ENCODE assay signal across 26 mouse cellular contexts in the genomic region with DNA sequence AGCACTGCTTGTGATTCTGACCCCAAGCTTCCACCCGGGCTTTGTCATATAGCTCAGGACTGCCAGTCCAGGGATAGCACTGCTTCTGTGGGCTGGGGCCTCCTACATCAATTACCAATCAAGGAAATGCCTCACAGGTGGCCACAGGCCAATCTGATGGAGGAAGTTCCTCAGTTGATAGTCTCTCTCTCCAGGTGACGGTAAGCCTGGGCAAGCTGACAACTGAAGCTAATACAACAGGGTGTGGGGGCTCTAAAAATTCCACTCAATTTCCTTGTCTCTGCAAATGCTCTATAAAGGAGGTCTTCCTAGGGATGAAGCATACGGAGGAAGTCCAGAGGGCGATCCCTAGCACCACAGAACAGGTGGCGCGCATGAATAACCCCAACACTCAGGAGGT. TPM values are rescaled to one million over a fixed set of nuclear protein-coding genes. Genes with fewer than 3 reads are reported as not detected.
A peak's percentile ranks its signal among the peaks of the same experiment; 100 is the strongest.
DNase-seq lines count a peak whose midpoint lies in the region; ATAC-seq and TF ChIP-seq lines count a peak whose summit lies in the region.
"Had no signal": no experiment of that assay in that cellular context is flagged by ENCODE, and none has a peak within 500 bp of the region (broad histone marks: within the 10 kb centered on the region; RNA-seq: fewer than 3 reads in every experiment).

No protein-coding gene starts in this region.

- H3K27me3 ChIP-seq in midbrain, embryonic 11.5 days (ENCODE audit: control insufficient read depth, insufficient read depth, low read length): no peaks in the 10 kb centered on the region
- no peaks in the 10 kb centered on the region; the same call in 1 of the 2 replicates for H3K27me3 ChIP-seq in midbrain, embryonic 14.5 days (ENCODE audit: control insufficient read depth, insufficient read depth, low read length)
- H3K27me3 ChIP-seq in intestine, embryonic 16.5 days (replicated peaks; ENCODE audit: control insufficient read depth, insufficient read depth, low read length): no peaks in the 10 kb centered on the region
- H3K27me3 ChIP-seq in forebrain, embryonic 16.5 days (replicated peaks; ENCODE audit: control insufficient read depth, insufficient read depth, low read length): no peaks in the 10 kb centered on the region
- H3K27me3 ChIP-seq: embryonic facial prominence, embryonic 12.5 days; forebrain, embryonic 15.5 days had no signal

- no peak for ATAC-seq in midbrain, embryonic 11.5 days (ENCODE audit: low FRiP score)
- ATAC-seq in midbrain, embryonic 14.5 days (ENCODE audit: low FRiP score, low TSS enrichment): no peak
- peak; percentile 10 for ATAC-seq in intestine, embryonic 16.5 days
- ATAC-seq in forebrain, embryonic 16.5 days: no peak
- ATAC-seq: CD4-positive, CD25-positive, alpha-beta regulatory T cell, adult 4 months; forebrain, embryonic 13.5 days; forebrain, embryonic 15.5 days had no signal

- no peak overlapping the region for H3K27ac ChIP-seq in midbrain, embryonic 11.5 days (ENCODE audit: low read depth, low read length)
- H3K27ac ChIP-seq in midbrain, embryonic 14.5 days (replicated peaks; ENCODE audit: low read depth, low read length): no peak overlapping the region
- peak overlapping the region; percentile 64 for H3K27ac ChIP-seq in intestine, embryonic 16.5 days (ENCODE audit: low read length)
- no peak overlapping the region for H3K27ac ChIP-seq in forebrain, embryonic 16.5 days (ENCODE audit: low read length)
- H3K27ac ChIP-seq in layer of hippocampus, adult 2 months: no peak overlapping the region
- H3K27ac ChIP-seq: embryonic facial prominence, embryonic 10.5 days; embryonic facial prominence, embryonic 12.5 days; forebrain, embryonic 13.5 days; forebrain, embryonic 15.5 days had no signal

- 94% methylated on average over 6 of the region's 6 CpGs for WGBS in midbrain, embryonic 11.5 days
- WGBS in midbrain, embryonic 14.5 days: 89% methylated on average over 6 of the region's 6 CpGs
- 66% methylated on average over 6 of the region's 6 CpGs for WGBS in intestine, embryonic 16.5 days
- WGBS in large intestine, adult 2 months: 30% methylated on average over 6 of the region's 6 CpGs
- WGBS in forebrain, embryonic 16.5 days: 88% methylated on average over 6 of the region's 6 CpGs

- peaks cover 4% of the 10 kb centered on the region; the same call in 1 of the 2 replicates for H3K9me3 ChIP-seq in midbrain, embryonic 11.5 days (ENCODE audit: control insufficient read depth, low read length)
- H3K9me3 ChIP-seq in midbrain, embryonic 14.5 days (ENCODE audit: control insufficient read depth, low read length): no peaks in the 10 kb centered on the region
- H3K9me3 ChIP-seq in intestine, embryonic 16.5 days (ENCODE audit: control insufficient read depth, low read length): no peaks in the 10 kb centered on the region
- no peaks in the 10 kb centered on the region; the same call in 1 of the 2 replicates for H3K9me3 ChIP-seq in forebrain, embryonic 16.5 days (ENCODE audit: control insufficient read depth, low read length)
- H3K9me3 ChIP-seq: forebrain, embryonic 15.5 days had no signal

- peak; percentile 41 for DNase-seq in midbrain, embryonic 11.5 days (ENCODE audit: low spot score, missing footprints)
- DNase-seq in midbrain, embryonic 14.5 days: no peak
- DNase-seq in large intestine, adult 2 months (ENCODE audit: low read depth, low spot score): peak; percentile 98
- DNase-seq in lung, postnatal 25 days (ENCODE audit: low spot score): no peak
- no peak for DNase-seq in layer of hippocampus, adult 2 months (ENCODE audit: low spot score in 2 of 2)
- DNase-seq: adrenal gland, adult 2 months; adrenal gland, postnatal 10 days; adrenal gland, postnatal 25 days; B cell, adult 2 months; cerebellum, adult 11 months; cerebellum, adult 18-20 months; cerebellum, adult 8-10 months; cerebellum, postnatal 10 days; cerebellum, postnatal 25 days had no signal

- no peak for TF ChIP-seq CTCF in layer of hippocampus, adult 2 months (conservative IDR thresholded peaks at IDR 0.05)

- no peaks in the 10 kb centered on the region for H3K4me1 ChIP-seq in midbrain, embryonic 11.5 days (ENCODE audit: control insufficient read depth, insufficient read depth, low read length)
- H3K4me1 ChIP-seq in midbrain, embryonic 14.5 days (ENCODE audit: control insufficient read depth, insufficient read depth, low read length): no peaks in the 10 kb centered on the region
- H3K4me1 ChIP-seq in intestine, embryonic 16.5 days (ENCODE audit: control insufficient read depth, insufficient read depth, low read length): peaks cover 14% of the 10 kb centered on the region
- peaks cover 3% of the 10 kb centered on the region; the same call in 1 of the 2 replicates for H3K4me1 ChIP-seq in forebrain, embryonic 16.5 days (replicated peaks; ENCODE audit: control insufficient read depth, insufficient read depth, low read length)
- H3K4me1 ChIP-seq: forebrain, embryonic 13.5 days; forebrain, embryonic 15.5 days had no signal

- H3K4me2 ChIP-seq in midbrain, embryonic 11.5 days: no peak overlapping the region
- H3K4me2 ChIP-seq in midbrain, embryonic 14.5 days (ENCODE audit: low read length): no peak overlapping the region
- H3K4me2 ChIP-seq in intestine, embryonic 16.5 days (ENCODE audit: low read depth, low read length): no peak overlapping the region
- H3K4me2 ChIP-seq in forebrain, embryonic 16.5 days (ENCODE audit: low read length): no peak overlapping the region
- H3K4me2 ChIP-seq: embryonic facial prominence, embryonic 12.5 days; forebrain, embryonic 13.5 days; forebrain, embryonic 15.5 days had no signal

- no peak overlapping the region for H3K9ac ChIP-seq in midbrain, embryonic 11.5 days (ENCODE audit: low read length)
- H3K9ac ChIP-seq in midbrain, embryonic 14.5 days (replicated peaks; ENCODE audit: low read length): no peak overlapping the region
- H3K9ac ChIP-seq in intestine, embryonic 16.5 days (ENCODE audit: low read depth, low read length): no peak overlapping the region
- H3K9ac ChIP-seq in forebrain, embryonic 16.5 days (replicated peaks; ENCODE audit: low read depth, low read length): no peak overlapping the region
- H3K9ac ChIP-seq: embryonic facial prominence, embryonic 12.5 days; forebrain, embryonic 13.5 days; forebrain, embryonic 15.5 days had no signal

- H3K36me3 ChIP-seq in midbrain, embryonic 11.5 days (ENCODE audit: control insufficient read depth, insufficient read depth, low read length): no peaks in the 10 kb centered on the region
- H3K36me3 ChIP-seq in midbrain, embryonic 14.5 days (ENCODE audit: control insufficient read depth, insufficient read depth, low read length): no peaks in the 10 kb centered on the region
- H3K36me3 ChIP-seq in intestine, embryonic 16.5 days (ENCODE audit: control insufficient read depth, insufficient read depth, low read length): no peaks in the 10 kb centered on the region
- H3K36me3 ChIP-seq in forebrain, embryonic 16.5 days (ENCODE audit: control insufficient read depth, insufficient read depth): no peaks in the 10 kb centered on the region
- H3K36me3 ChIP-seq: embryonic facial prominence, embryonic 12.5 days; forebrain, embryonic 15.5 days; G1E had no signal

- H3K4me3 ChIP-seq in midbrain, embryonic 11.5 days (ENCODE audit: low read depth, low read length): no peak overlapping the region
- H3K4me3 ChIP-seq in midbrain, embryonic 14.5 days (replicated peaks; ENCODE audit: low read depth, low read length): no peak overlapping the region
- no peak overlapping the region for H3K4me3 ChIP-seq in intestine, embryonic 16.5 days (ENCODE audit: low read length)
- no peak overlapping the region for H3K4me3 ChIP-seq in forebrain, embryonic 16.5 days (replicated peaks; ENCODE audit: low read length)
- H3K4me3 ChIP-seq in layer of hippocampus, adult 2 months: no peak overlapping the region
- H3K4me3 ChIP-seq: embryonic facial prominence, embryonic 10.5 days; embryonic facial prominence, embryonic 12.5 days; forebrain, embryonic 13.5 days; forebrain, embryonic 15.5 days had no signal

RNA-seq across cellular contexts. Expression of a gene that starts 13.3 kb away (rescaled TPM):
- 9.2 and 10.2 TPM in 2 replicates for polyA plus RNA-seq in midbrain, embryonic 11.5 days (2014; fragmentation: Nextera tagmentation; extraction: Ambion mirVana)
- 0.15 and 0.59 TPM in 2 replicates for polyA plus RNA-seq in midbrain, embryonic 14.5 days (2014; fragmentation: Nextera tagmentation; extraction: Ambion mirVana)
- 1,017 and 1,065 TPM in 2 replicates for polyA plus RNA-seq in intestine, embryonic 16.5 days (2015; fragmentation: Nextera tagmentation; extraction: Ambion mirVana)
- 2,897 and 3,506 TPM in 2 replicates for polyA plus RNA-seq in large intestine, adult 2 months (2012; rRNA removed)
- 2.4 and 3.7 TPM in 2 replicates for polyA plus RNA-seq in forebrain, embryonic 16.5 days (2015; fragmentation: Nextera tagmentation; extraction: Ambion mirVana)
- total RNA-seq in layer of hippocampus, adult 2 months (2021): under 1 TPM in 1 of 2 experiments, not detected in 1; 0.26 TPM
- total RNA-seq: CH12.LX, G1E had no signal
- polyA plus RNA-seq: G1E had no signal

RNA-seq across cellular contexts. Expression of a gene that starts 36.9 kb away (rescaled TPM):
- not detected in 2 replicates for polyA plus RNA-seq in midbrain, embryonic 11.5 days (2014; fragmentation: Nextera tagmentation; extraction: Ambion mirVana)
- not detected in 2 replicates for polyA plus RNA-seq in midbrain, embryonic 14.5 days (2014; fragmentation: Nextera tagmentation; extraction: Ambion mirVana)
- polyA plus RNA-seq in intestine, embryonic 16.5 days (2015; fragmentation: Nextera tagmentation; extraction: Ambion mirVana): 0.07 and 0.17 TPM in 2 replicates
- 0.16 and 0.19 TPM in 2 replicates for polyA plus RNA-seq in large intestine, adult 2 months (2012; rRNA removed)
- not detected in 2 replicates for polyA plus RNA-seq in forebrain, embryonic 16.5 days (2015; fragmentation: Nextera tagmentation; extraction: Ambion mirVana)
- total RNA-seq in layer of hippocampus, adult 2 months (2021): not detected
- total RNA-seq: adrenal gland, adult 2 months; adrenal gland, postnatal 25 days; adrenal gland, postnatal 4 days; CH12.LX had no signal
- polyA plus RNA-seq: adrenal gland, adult 2 months; CD4-positive, CD25-positive, alpha-beta regulatory T cell, adult 4 months; cortical plate, adult 2 months; embryonic facial prominence, embryonic 10.5 days; embryonic facial prominence, embryonic 12.5 days; forebrain, embryonic 11.5 days; forebrain, embryonic 13.5 days; forebrain, embryonic 15.5 days; G1E had no signal

RNA-seq across cellular contexts. Expression of a gene that starts 37.0 kb away (rescaled TPM):
- polyA plus RNA-seq in midbrain, embryonic 11.5 days (2014; fragmentation: Nextera tagmentation; extraction: Ambion mirVana): 5.0 and 5.6 TPM in 2 replicates
- polyA plus RNA-seq in midbrain, embryonic 14.5 days (2014; fragmentation: Nextera tagmentation; extraction: Ambion mirVana): 0.35 and 1.3 TPM in 2 replicates
- polyA plus RNA-seq in intestine, embryonic 16.5 days (2015; fragmentation: Nextera tagmentation; extraction: Ambion mirVana): 353 and 370 TPM in 2 replicates
- polyA plus RNA-seq in large intestine, adult 2 months (2012; rRNA removed): 214 and 251 TPM in 2 replicates
- 4.4 TPM in 2 replicates for polyA plus RNA-seq in forebrain, embryonic 16.5 days (2015; fragmentation: Nextera tagmentation; extraction: Ambion mirVana)
- under 1 TPM; 0.32 to 0.67 TPM for total RNA-seq in layer of hippocampus, adult 2 months (2021)
- total RNA-seq: G1E had no signal
- polyA plus RNA-seq: G1E had no signal

RNA-seq across cellular contexts. Expression of a gene that starts 50.8 kb away (rescaled TPM):
- 0.18 and 0.25 TPM in 2 replicates for polyA plus RNA-seq in midbrain, embryonic 11.5 days (2014; fragmentation: Nextera tagmentation; extraction: Ambion mirVana)
- 0.45 and 0.69 TPM in 2 replicates for polyA plus RNA-seq in midbrain, embryonic 14.5 days (2014; fragmentation: Nextera tagmentation; extraction: Ambion mirVana)
- 0.06 TPM in 1 of 2 replicates, not detected in the other for polyA plus RNA-seq in intestine, embryonic 16.5 days (2015; fragmentation: Nextera tagmentation; extraction: Ambion mirVana)
- polyA plus RNA-seq in large intestine, adult 2 months (2012; rRNA removed): 0.21 and 0.43 TPM in 2 replicates
- 0.15 and 0.38 TPM in 2 replicates for polyA plus RNA-seq in forebrain, embryonic 16.5 days (2015; fragmentation: Nextera tagmentation; extraction: Ambion mirVana)
- not detected for total RNA-seq in layer of hippocampus, adult 2 months (2021)
- total RNA-seq: CH12.LX, G1E had no signal
- polyA plus RNA-seq: CD4-positive, CD25-positive, alpha-beta regulatory T cell, adult 4 months; cortical plate, adult 2 months; G1E had no signal

Comparison
In these comparisons a context has a peak if more than half of its experiments do, and no peak if none do; other contexts are left out.
1. DNase-seq: peak in midbrain, embryonic 11.5 days (single experiment) and large intestine, adult 2 months (single experiment); none in midbrain, embryonic 14.5 days (single experiment), lung, postnatal 25 days (single experiment) and layer of hippocampus, adult 2 months (0 of 2).
2. RNA of a gene that starts 13.3 kb away (polyA plus RNA-seq): 2,897 to 3,506 TPM in large intestine, adult 2 months and 1,017 to 1,065 TPM in intestine, embryonic 16.5 days; 9.2 to 10.2 TPM in midbrain, embryonic 11.5 days, 2.4 to 3.7 TPM in forebrain, embryonic 16.5 days and 0.15 to 0.59 TPM in midbrain, embryonic 14.5 days; every median in the first group is over 10 times any median in the second.
3. RNA of a gene that starts 37.0 kb away (polyA plus RNA-seq): 353 to 370 TPM in intestine, embryonic 16.5 days and 214 to 251 TPM in large intestine, adult 2 months; 5.0 to 5.6 TPM in midbrain, embryonic 11.5 days, 4.4 TPM in forebrain, embryonic 16.5 days and 0.35 to 1.3 TPM in midbrain, embryonic 14.5 days; every median in the first group is over 10 times any median in the second.